Mouse (Mus musculus) subcutaneous adipose tissue, adult 2 months (tissue): ENCODE results near the gene Antxrl. TPM values are rescaled to one million over a fixed set of nuclear protein-coding genes. Genes with fewer than 3 reads are reported as not detected.

Source experiments
- polyA plus RNA-seq: library from polyadenylated mRNA; depleted of rRNA; stranded (reverse); fragments of >200 nt; gene quantifications from 2 replicates; pipeline ENCODE4 v1.2.3, GENCODE M21; 2012; ENCODE audit warnings: low replicate concordance; rRNA removed

Antxrl gene
- not detected in 2 replicates for polyA plus RNA-seq

DNA sequence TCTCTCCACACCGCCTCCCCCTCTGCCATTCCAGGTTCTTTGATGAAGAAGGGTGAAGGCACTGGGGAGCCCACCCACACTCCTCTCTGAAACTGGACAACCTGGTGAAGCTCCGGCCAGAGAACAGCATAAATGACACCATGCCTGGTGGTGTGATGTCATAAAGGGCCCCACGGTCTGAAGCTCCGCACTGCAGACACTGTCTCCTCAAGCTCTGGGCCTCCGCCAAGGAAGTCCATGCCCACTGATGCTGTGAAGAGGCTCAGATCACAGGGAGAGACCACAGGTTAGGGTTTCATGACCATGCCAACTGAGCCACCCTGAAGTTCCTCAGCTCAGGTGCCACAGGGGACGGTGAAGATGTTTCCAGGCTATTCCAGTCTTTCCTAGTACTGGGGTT lies at the start of gene Antxrl:
Antxrl (plus strand) TSS at position 192 of the 400 bp plus-strand sequence.

GRCm38 (mm10) chr14:34015063-34015462 lies 37.4 kb upstream of the Antxrl start, which contains the start of gene Gm30083:
Gm30083 (minus strand) TSS chr14:34015182.

DNA sequence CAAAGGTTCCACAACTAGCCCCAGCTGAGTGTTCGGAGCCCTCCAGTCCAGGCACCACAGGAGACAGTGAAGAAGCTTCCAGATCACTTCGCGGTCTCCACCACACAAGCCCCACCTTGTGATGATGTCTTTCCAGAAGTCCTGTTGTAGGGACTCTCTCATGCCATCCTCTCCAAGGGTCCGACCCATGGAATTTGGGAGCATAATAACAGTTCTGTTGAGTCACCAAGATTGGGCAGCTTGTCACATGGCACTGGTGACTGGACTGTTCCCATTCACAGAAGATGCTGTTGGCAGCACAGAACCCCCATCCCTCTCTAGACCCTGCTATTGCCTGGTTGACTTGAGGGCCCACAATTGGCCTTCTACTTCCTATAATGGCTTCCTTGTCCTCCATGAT lies 36.1 kb upstream of the Antxrl start, which contains the start of gene Gm5460:
Gm5460 (plus strand) TSS at position 378 of the 400 bp plus-strand sequence.

DNA sequence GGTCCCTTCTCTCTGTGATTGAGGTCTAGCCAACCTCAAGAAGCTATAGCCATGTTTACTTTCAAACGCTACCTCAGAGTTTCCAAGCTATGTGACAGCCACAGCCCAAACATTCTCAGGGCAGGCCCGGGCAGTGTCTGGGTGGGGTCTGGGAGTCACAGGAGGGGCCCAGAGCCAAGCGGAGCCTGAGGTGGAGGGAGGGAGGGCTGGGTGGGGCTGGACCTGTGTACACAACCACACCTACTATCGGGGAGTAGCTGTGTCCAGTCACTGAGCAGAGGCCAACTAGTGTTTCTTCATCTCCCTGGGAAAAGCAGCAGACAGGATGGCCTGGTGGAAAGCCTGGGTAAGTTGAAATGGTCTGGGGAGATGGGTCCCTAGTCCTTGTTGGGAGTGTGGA lies 33.2 kb downstream of the Antxrl start, which contains the start of gene Anxa8:
Anxa8 (plus strand) TSS at position 251 of the 400 bp plus-strand sequence.

DNA sequence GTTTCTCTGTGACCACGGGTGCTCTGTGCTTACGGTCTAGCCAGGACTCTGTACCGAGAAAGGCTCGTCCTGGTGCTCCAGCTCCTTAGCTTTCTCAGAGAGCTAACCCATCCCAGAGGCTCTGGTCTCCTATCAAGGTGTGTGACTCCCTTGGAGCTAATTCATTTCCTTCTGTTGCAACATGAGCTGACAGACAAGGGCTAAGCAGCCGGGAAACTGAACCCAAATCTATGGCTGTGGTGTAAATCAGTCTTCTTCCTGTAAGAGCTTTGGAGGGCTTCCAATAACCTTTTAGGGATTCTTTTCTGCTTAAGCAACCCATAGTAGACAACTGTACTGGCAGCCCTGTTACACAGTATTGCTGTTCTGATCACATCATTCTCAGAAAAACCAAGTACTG lies 50.1 kb downstream of the Antxrl start, which contains the start of gene A630023A22Rik:
A630023A22Rik (minus strand) TSS at position 154 of the 400 bp plus-strand sequence.

Other genes with a start within 250 kb of the Antxrl start
- 17.3 and 92.4 TPM in 2 replicates for gene Gdf10, start 129.1 kb upstream of the Antxrl start, polyA plus RNA-seq
- 0.08 TPM in 1 of 2 replicates, not detected in the other for gene Gdf2, start 111.7 kb upstream of the Antxrl start, polyA plus RNA-seq
- gene Rbp3, start 98.7 kb upstream of the Antxrl start, polyA plus RNA-seq, result not detected in 2 replicates
- not detected in 2 replicates for gene Zfp488, start 73.9 kb upstream of the Antxrl start, polyA plus RNA-seq
- not detected in 2 replicates for gene Gm30083, start 37.5 kb upstream of the Antxrl start, polyA plus RNA-seq
- gene Gm5460, start 35.9 kb upstream of the Antxrl start, polyA plus RNA-seq, result 1.6 and 11.2 TPM in 2 replicates
- gene Anxa8, start 33.3 kb downstream of the Antxrl start, polyA plus RNA-seq, result 5.3 and 5.7 TPM in 2 replicates
- gene A630023A22Rik, start 50.0 kb downstream of the Antxrl start, polyA plus RNA-seq, result 0.37 TPM in 1 of 2 replicates, not detected in the other
- 0.51 and 0.82 TPM in 2 replicates for gene Npy4r, start 99.8 kb downstream of the Antxrl start, polyA plus RNA-seq
- 0.37 and 0.72 TPM in 2 replicates for gene Gprin2, start 148.9 kb downstream of the Antxrl start, polyA plus RNA-seq
- 11.1 and 14.2 TPM in 2 replicates for gene Syt15, start 166.9 kb downstream of the Antxrl start, polyA plus RNA-seq